Mouse (Mus musculus) lung, embryonic 15.5 days (tissue): ENCODE data around the gene 5730455P16Rik. TPM values are rescaled to one million over a fixed set of nuclear protein-coding genes. Genes with fewer than 3 reads are reported as not detected.

ENCODE experiments used
- ATAC-seq: fragments of 200-750 bp; cut with Nextera tagmentation; 2 replicates; pipeline ENCODE4 v1.8.0; 2017; ENCODE audit warnings: moderate number of reproducible peaks, borderline replicate concordance; ENCODE audit not compliant: low FRiP score, low TSS enrichment; ENCODE audit errors: extremely low read depth
- H3K27ac ChIP-seq: fragments of 300-500 bp; sonication (generic); 2 replicates; pipeline ENCODE4 v1.5.1; 2015; ENCODE audit warnings: moderate library complexity, mild to moderate bottlenecking, inconsistent platforms
- H3K27me3 ChIP-seq: fragments of 300-500 bp; sonication (generic); 2 replicates; pipeline ENCODE4 v1.6.1; 2015; ENCODE audit warnings: inconsistent platforms
- H3K36me3 ChIP-seq: fragments of 300-500 bp; sonication (generic); 2 replicates; pipeline ENCODE4 v1.6.1; 2015; ENCODE audit warnings: inconsistent platforms
- H3K4me1 ChIP-seq: fragments of 300-500 bp; sonication (generic); 2 replicates; pipeline ENCODE4 v1.6.1; 2015; ENCODE audit warnings: inconsistent platforms
- H3K4me2 ChIP-seq: fragments of 300-500 bp; sonication (generic); 2 replicates; pipeline ENCODE4 v1.6.1; 2015; ENCODE audit warnings: inconsistent platforms, mild to moderate bottlenecking, moderate library complexity
- H3K4me3 ChIP-seq: fragments of 300-500 bp; sonication (generic); 2 replicates; pipeline ENCODE4 v1.5.1; 2015; ENCODE audit warnings: mild to moderate bottlenecking, inconsistent platforms
- H3K9ac ChIP-seq: fragments of 300-500 bp; sonication (generic); 2 replicates; pipeline ENCODE4 v1.6.1; 2015; ENCODE audit warnings: inconsistent platforms
- H3K9me3 ChIP-seq: fragments of 300-500 bp; sonication (generic); 2 replicates; pipeline ENCODE4 v1.6.1; 2016; ENCODE audit warnings: inconsistent platforms
- WGBS: fragments of 180-500 bp; shearing (Covaris S2); methylation state at CpG from one replicate; pipeline ENCODE4 v1.1.7; 2015; 5-methylcytosine and 5-hydroxymethylcytosine counted together
- polyA plus RNA-seq: library from polyadenylated mRNA; unstranded; fragments of >200 nt; fragmentation: Nextera tagmentation; extraction: Ambion mirVana; gene quantifications from 2 replicates; pipeline ENCODE4 v1.2.1, GENCODE M21; 2015

The 5730455P16Rik gene
- polyA plus RNA-seq, 1 experiment from 2014 or later: 18.2 TPM

DNA sequence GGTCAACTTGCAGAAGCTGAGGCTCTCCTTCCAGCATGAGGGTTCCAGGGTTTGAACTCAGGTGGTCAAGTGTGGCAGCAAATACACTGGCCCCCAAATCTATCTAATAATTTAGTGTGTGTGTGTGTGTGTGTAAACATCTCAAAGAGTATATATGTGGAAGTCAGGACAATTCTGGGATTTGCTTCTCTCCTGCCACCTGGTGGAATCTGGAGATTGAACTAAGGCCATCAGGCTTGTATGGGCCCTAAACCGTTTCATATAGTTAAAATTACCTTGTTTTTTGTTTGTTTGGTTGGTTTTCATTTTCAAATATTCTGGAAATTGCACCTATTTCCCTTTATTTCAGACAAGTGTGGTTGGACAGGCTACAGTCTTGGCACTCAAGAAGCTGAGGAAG, 8.9 kb downstream of the 5730455P16Rik start:
- H3K4me3 ChIP-seq: no peak overlapping the region
- H3K9me3 ChIP-seq: no peaks in the 10 kb centered on the region
- WGBS: 86% methylated on average over 1 of the region's 1 CpGs
- no peak overlapping the region for H3K27ac ChIP-seq
- H3K4me1 ChIP-seq: no peaks in the 10 kb centered on the region
- peaks cover 66% of the 10 kb centered on the region for H3K36me3 ChIP-seq
- no peak for ATAC-seq
- no peak overlapping the region for H3K4me2 ChIP-seq
- no peaks in the 10 kb centered on the region for H3K27me3 ChIP-seq
- no peak overlapping the region for H3K9ac ChIP-seq

DNA sequence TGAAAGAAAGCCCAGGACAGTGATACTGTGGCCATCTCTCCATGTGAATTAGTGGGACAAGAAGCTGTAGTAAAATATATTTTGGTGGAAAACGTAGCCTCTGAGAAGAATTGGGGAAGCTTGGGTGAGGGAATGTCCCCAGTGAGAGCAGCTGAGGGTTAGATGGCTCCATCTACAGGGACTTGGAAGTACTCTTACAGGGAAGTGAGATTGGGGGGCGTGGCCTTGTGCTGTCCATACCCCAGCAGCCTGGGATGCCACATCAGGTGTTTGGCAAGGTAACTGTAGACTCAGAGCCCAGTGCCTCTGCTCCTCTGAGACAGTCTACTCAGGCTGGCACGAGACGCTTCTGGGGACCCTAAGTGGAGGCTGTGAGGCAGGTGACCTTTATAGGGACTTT, 23.0 kb downstream of the 5730455P16Rik start:
- no peak overlapping the region for H3K9ac ChIP-seq
- no peaks in the 10 kb centered on the region for H3K9me3 ChIP-seq
- 0 out of 2 replicates have a peak, but pooled peaks cover 4% of the 10 kb centered on the region for H3K36me3 ChIP-seq
- H3K27me3 ChIP-seq: no peaks in the 10 kb centered on the region
- no peak overlapping the region for H3K4me2 ChIP-seq
- WGBS: 23% methylated on average over 4 of the region's 4 CpGs
- H3K27ac ChIP-seq: no peak overlapping the region
- ATAC-seq: no peak
- no peaks in the 10 kb centered on the region for H3K4me1 ChIP-seq
- H3K4me3 ChIP-seq: no peak overlapping the region

DNA sequence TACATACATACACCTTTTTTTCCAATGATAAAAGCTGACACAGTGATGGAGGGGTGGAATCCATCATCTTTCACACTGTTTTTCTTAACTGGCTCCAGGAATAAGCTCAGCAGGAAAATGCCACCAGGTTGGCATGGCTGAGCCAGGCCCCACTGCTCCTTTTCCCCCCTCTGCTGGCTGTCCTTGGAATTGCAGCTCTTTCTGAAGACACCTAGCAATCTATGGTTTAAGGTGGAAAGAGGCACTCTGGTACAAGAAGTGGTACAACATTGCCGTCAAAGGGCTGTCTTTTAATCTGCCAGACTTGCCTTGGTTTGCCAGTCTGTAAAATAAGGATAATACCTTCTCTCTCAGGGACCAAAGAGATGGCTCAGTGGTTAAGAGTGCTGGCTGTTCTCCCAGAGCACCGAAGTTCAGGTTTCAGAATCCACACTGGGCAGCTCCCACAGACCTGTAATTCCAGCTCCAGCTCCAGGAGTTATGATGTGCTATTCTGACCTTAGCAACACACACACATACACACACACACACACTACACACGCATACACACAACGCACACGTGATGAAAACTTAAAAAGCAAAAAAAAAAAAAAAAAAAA, 25.9 kb downstream of the 5730455P16Rik start:
- ATAC-seq: no peak
- no peak overlapping the region for H3K9ac ChIP-seq
- H3K4me3 ChIP-seq: no peak overlapping the region
- no peak overlapping the region for H3K27ac ChIP-seq
- no peaks in the 10 kb centered on the region for H3K27me3 ChIP-seq
- H3K9me3 ChIP-seq: no peaks in the 10 kb centered on the region
- H3K4me1 ChIP-seq: no peaks in the 10 kb centered on the region
- H3K4me2 ChIP-seq: no peak overlapping the region
- WGBS: 69% methylated on average over 5 of the region's 5 CpGs
- no peaks in the 10 kb centered on the region for H3K36me3 ChIP-seq

DNA sequence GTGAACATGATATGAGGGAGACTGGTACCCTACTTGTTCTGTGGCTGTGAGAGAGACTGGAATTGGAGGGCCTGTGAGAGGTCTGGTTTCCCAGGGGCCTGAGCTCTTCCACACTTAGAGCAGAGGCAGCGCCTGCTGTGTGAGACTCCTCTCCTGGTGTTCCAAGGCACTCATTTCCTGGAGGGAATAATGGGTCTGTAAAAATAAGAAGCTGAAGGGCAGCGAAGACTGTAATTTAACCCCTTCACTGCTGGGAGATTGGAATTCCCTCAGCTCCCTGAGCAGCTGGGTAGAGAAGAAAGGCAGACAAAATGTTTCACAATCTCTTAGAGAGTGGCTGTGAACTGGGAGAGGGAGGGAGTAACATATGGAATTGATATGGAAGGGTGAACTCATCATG, 35.4 kb downstream of the 5730455P16Rik start:
- no peak overlapping the region for H3K4me3 ChIP-seq
- no peak overlapping the region for H3K4me2 ChIP-seq
- ATAC-seq: no peak
- H3K27me3 ChIP-seq: no peaks in the 10 kb centered on the region
- H3K4me1 ChIP-seq: no peaks in the 10 kb centered on the region
- no peak overlapping the region for H3K9ac ChIP-seq
- no peaks in the 10 kb centered on the region for H3K36me3 ChIP-seq
- 12% methylated on average over 2 of the region's 2 CpGs for WGBS
- no peaks in the 10 kb centered on the region for H3K9me3 ChIP-seq
- no peak overlapping the region for H3K27ac ChIP-seq

DNA sequence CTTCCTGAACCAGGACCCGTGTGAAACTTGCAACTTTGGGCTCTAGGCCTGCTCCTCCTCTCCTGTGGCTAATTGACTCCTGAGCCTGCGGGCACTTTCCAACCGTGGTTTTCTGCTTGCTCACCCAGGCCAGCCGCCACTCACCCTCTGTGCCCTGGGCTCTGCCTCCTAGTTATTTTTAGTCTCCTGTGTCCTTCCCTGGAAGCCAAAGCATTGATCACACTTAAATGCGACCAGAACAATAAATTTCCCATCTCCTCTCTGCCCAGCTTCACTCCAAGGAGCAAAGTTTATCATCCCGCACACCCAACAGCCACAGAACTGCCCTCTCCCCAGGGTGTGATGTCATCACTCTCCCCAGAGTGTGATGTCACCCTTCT, 41.5 kb downstream of the 5730455P16Rik start:
- Histone ChIP-seq H3K4me3 (no peak overlapping the region), H3K36me3 (no peaks in the 10 kb centered on the region), H3K4me2 (no peak overlapping the region), H3K9ac (no peak overlapping the region), H3K27me3 (no peaks in the 10 kb centered on the region; the same call in 1 of the 2 replicates), H3K27ac (no peak overlapping the region), H3K4me1 (no peaks in the 10 kb centered on the region), H3K9me3 (no peaks in the 10 kb centered on the region)
- ATAC-seq: no peak
- WGBS: 21% methylated on average over 6 of the region's 6 CpGs

DNA sequence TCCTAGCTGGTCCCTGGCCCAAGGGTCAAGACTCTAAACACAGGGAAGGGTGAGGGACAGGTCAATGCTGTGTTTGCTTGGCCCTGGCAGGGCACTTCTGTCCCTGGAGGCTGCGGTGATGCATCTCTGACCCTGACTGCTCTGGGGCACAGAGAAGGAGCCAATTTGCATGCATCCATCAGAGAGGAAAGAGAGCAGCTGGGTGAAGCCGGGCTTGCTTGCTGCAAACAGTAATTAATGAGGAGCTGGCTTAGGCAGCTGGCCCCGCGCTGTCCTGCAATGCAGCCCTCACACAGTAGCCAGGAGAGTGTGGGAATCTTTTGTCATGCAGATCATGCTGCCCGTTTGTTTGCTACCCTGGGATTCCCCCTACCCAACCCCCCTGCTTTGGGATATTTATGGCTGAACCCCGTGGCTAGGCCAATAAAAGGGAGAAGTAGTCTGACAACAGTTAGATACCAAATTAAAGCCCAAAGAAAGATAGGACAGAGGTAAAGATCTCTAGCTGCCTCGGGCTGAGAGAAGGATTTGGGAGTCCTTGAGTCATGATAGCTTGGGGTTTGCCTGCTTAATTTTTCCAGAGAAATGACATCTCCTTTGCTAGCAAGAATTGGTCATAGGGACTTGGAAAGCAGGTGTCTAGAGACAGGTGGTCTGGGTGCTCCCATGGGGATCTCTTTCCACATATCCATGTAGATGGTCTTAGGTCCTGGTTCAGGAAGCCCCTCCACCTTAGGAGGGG, 42.1 kb downstream of the 5730455P16Rik start:
- WGBS: 5% methylated on average over 7 of the region's 7 CpGs
- Histone ChIP-seq H3K4me2 (no peak overlapping the region), H3K4me1 (no peaks in the 10 kb centered on the region), H3K9ac (no peak overlapping the region), H3K9me3 (no peaks in the 10 kb centered on the region), H3K4me3 (no peak overlapping the region), H3K27me3 (no peaks in the 10 kb centered on the region; the same call in 1 of the 2 replicates), H3K27ac (no peak overlapping the region), H3K36me3 (no peaks in the 10 kb centered on the region)
- no peak for ATAC-seq

DNA sequence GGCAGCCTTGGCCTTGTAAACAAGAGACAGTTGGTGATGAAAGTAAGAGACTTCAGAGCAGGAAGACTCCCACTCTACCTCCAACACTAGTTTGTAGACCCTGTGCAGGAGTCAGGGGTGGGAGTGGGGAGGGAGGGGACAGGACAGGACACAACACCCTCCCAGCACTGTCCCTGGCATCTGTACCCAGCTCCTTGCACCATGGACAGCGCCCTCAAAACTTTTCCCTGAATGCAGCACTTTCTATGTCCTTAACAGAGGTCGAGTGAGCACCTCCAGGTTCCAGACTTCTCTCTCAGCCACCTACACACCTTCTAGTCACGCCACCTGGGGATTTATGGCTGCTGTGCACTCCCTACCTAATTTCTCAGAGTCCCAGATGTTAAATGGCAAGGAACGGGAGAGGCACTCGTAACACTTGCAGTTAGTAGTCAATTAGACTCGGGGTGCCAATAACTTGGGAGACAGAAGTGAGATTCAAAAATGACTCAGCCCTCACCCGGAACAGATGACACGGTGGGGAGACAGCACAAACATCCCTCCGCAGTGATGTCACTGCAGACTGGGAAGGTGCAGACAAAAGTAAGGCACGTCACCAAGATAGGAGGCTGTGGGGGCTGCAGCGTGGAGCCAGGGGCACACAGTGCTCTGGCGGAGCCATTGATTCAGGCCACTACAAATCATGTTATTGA, 45.0 kb downstream of the 5730455P16Rik start:
- no peak for ATAC-seq
- WGBS: 55% methylated on average over 12 of the region's 12 CpGs

DNA sequence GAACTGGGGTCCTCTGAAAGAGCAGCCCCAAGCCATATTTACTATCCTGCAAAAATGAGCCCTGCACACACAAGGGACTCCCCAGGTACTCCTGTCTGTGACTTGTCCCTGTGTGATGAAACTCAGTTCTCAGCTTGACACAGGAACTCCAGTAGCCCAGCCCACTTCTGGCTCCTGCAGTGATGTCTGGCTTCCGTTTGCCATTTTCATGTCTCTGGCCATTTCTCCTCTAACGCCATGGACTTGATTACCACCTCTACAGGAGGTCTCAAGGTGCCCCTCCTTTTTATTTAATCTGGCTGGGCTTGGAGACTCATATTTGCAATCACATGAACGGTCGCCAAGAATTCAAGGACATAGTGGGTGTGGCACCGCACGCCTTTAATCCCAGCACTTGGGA, 53.2 kb downstream of the 5730455P16Rik start:
- no peaks in the 10 kb centered on the region for H3K4me1 ChIP-seq
- no peak for ATAC-seq
- no peak overlapping the region for H3K4me3 ChIP-seq
- WGBS: 74% methylated on average over 6 of the region's 6 CpGs
- no peak overlapping the region for H3K9ac ChIP-seq
- H3K27ac ChIP-seq: no peak overlapping the region
- no peaks in the 10 kb centered on the region for H3K27me3 ChIP-seq
- H3K9me3 ChIP-seq: no peaks in the 10 kb centered on the region
- H3K36me3 ChIP-seq: no peaks in the 10 kb centered on the region
- no peak overlapping the region for H3K4me2 ChIP-seq

More for the DNA sequence above, 45.0 kb downstream of the 5730455P16Rik start:
- H3K36me3 ChIP-seq: no peaks in the 10 kb centered on the region
- no peak overlapping the region for H3K4me2 ChIP-seq
- H3K27ac ChIP-seq: no peak overlapping the region
- H3K9ac ChIP-seq: no peak overlapping the region
- no peaks in the 10 kb centered on the region for H3K4me1 ChIP-seq
- H3K27me3 ChIP-seq: no peaks in the 10 kb centered on the region; the same call in 1 of the 2 replicates
- H3K9me3 ChIP-seq: no peaks in the 10 kb centered on the region
- no peak overlapping the region for H3K4me3 ChIP-seq

DNA sequence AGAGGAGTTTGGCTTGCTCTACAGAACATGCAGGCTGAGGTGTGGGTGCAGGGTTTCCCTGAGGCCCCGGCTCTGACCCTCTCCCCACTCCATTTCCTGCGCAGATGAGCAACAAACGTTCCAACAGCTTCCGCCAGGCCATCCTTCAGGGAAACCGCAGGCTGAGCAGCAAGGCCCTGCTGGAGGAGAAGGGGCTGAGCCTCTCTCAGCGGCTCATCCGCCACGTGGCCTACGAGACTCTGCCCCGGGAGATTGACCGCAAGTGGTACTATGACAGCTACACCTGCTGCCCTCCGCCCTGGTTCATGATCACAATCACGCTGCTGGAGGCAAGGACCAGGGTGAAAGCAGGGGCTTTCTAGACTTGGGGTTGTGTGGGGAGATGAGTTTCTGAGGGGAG, 54.6 kb downstream of the 5730455P16Rik start:
- Histone ChIP-seq H3K27me3 (no peaks in the 10 kb centered on the region), H3K27ac (no peak overlapping the region), H3K9ac (no peak overlapping the region), H3K4me2 (no peak overlapping the region), H3K9me3 (no peaks in the 10 kb centered on the region), H3K4me1 (no peaks in the 10 kb centered on the region), H3K36me3 (no peaks in the 10 kb centered on the region), H3K4me3 (no peak overlapping the region)
- 45% methylated on average over 13 of the region's 13 CpGs for WGBS
- no peak for ATAC-seq

DNA sequence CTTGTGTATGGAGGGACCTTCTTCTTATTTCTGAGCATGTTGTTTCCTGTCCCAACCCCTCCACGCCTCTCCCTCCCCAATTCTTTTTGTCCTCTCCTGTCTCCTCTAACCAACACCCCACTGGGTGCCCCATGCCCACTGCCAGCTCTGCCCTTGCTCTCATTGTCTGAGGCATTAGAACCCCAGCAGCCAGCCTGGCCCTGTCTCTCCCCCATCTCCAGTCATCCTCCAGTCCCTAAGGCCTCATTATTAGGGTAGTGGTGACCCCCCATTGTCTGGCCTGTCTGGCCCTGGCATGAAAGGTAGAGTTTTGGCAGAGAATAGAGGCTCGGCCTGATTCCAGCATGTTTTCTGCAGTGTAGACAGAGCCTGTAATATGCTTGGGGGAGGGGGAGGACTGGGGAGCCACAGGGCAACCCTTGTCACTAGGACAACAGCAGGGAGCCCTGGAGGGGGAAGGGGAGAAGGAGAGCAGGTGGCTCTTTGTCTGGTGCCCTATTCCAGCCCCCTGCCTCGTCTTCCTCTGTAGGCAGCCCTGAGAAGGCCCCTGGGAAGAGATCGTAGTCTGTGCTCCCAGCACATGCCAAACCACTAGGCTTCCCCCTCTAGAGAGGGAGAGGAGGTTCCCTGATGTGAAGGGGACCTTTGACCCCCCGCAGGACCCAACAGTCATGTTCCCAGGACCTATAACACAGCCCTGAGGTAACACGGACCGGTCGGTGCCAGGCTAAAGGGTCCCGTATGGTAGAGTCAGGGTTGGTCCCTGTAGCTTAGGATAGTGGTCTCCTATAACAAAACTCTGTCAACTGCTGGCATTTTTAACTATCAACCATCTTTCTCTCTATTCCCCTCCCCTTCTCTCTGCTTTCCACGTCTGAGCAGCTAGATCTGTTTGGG, 61.8 kb downstream of the 5730455P16Rik start:
- H3K9me3 ChIP-seq: no peaks in the 10 kb centered on the region
- H3K4me2 ChIP-seq: no peak overlapping the region
- H3K4me1 ChIP-seq: no peaks in the 10 kb centered on the region
- H3K9ac ChIP-seq: no peak overlapping the region
- 62% methylated on average over 10 of the region's 10 CpGs for WGBS
- no peaks in the 10 kb centered on the region for H3K36me3 ChIP-seq
- no peak for ATAC-seq
- H3K27ac ChIP-seq: no peak overlapping the region
- no peaks in the 10 kb centered on the region for H3K27me3 ChIP-seq
- no peak overlapping the region for H3K4me3 ChIP-seq

DNA sequence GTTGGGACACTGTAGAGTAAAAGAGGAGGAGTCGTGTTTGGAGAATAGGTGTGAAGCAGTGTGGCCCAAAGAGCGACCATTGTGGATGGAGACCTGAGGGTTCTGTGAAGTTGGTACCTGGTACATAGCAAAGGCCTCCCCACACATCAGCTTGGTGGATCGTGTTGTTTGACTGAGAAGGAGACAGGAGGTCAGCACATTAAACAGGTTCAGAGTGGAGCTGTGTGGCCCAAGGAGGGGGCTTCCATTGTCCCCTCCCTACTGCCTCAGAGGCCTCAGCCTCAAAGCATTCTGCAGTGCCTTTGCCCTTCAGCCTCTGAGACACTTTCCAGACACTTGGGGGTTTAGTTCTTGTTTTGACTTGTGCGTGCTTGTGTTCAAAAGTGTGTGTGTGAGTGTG, 63.9 kb downstream of the 5730455P16Rik start:
- H3K9ac ChIP-seq: no peak overlapping the region
- H3K36me3 ChIP-seq: no peaks in the 10 kb centered on the region
- no peak overlapping the region for H3K4me2 ChIP-seq
- H3K27ac ChIP-seq: no peak overlapping the region
- H3K4me3 ChIP-seq: no peak overlapping the region
- H3K27me3 ChIP-seq: no peaks in the 10 kb centered on the region
- 64% methylated on average over 4 of the region's 4 CpGs for WGBS
- no peak for ATAC-seq
- no peaks in the 10 kb centered on the region for H3K4me1 ChIP-seq
- H3K9me3 ChIP-seq: no peaks in the 10 kb centered on the region
